Mouse (Mus musculus) bone marrow, adult 2 months (tissue): ENCODE measurements around the gene Ak6.

Source experiments
- CTCF ChIP-seq: fragments of 200-500 bp; IDR thresholded peaks from 2 replicates; pipeline ENCODE4 v1.5.1; 2011; ENCODE audit warnings: low read length, control low read depth; ENCODE audit not compliant: control insufficient read depth, insufficient read depth
- POLR2A ChIP-seq: fragments of 200-500 bp; IDR thresholded peaks from 2 replicates; pipeline ENCODE4 v1.6.1; 2011; ENCODE audit warnings: low read depth, mild to moderate bottlenecking, control low read depth, low read length, borderline replicate concordance; ENCODE audit not compliant: control insufficient read depth

DNA sequence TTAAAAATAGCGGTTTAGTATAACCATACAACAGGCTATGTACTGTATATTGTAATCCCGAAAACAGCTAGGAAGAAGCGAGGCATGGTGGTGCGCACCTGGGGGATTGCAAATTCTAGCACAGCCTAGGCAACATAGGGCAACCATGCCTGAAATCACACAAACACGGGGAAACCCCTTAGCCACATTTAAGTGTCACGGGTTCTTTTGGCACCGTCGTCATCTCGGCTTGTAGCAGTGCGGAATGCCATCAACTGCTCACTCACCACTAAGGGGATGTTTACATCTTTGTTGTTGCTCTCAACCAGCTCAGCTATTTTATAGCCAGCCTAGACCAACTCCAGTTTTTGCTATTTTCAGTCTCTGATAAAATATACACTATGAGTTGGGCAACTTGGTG, 48.1 kb downstream of the Ak6 start:
- TF ChIP-seq POLR2A, result no peak
- no peak for TF ChIP-seq CTCF
